Mouse (Mus musculus): Measurements from ENCODE around the gene Spata2l. TPM values are rescaled to one million over a fixed set of nuclear protein-coding genes. Genes with fewer than 3 reads are reported as not detected.
A peak's percentile ranks its signal among the peaks of the same experiment; 100 is the strongest.
"Not testable (repeated sequence)": the region's sequence is repeated elsewhere in the genome, so short reads cannot be mapped to it uniquely, and the experiment has no call there.

The Spata2l gene
- polyA plus RNA-seq, 1 experiment from 2014 or later: 5.0 TPM

GRCm38 (mm10) chr8:123224278-123225266 is 11.5 kb downstream of the Spata2l start, which contains the start of gene Cdk10:
TSS of gene Cdk10 (plus strand) at chr8:123224842.
- Histone ChIP-seq H3K4me1 (peaks cover 13% of the 10 kb centered on the region), H3K27me3 (replicated peaks) (no peaks in the 10 kb centered on the region), H3K4me2 (peak within 1 kb of the TSS; percentile 87), H3K27ac (peak within 1 kb of the TSS; percentile 89), H3K9ac (peak within 1 kb of the TSS; percentile 67), H3K36me3 (0 out of 2 replicates have a peak, but pooled peaks cover 14% of the 10 kb centered on the region), H3K4me3 (replicated peaks) (peak within 1 kb of the TSS; percentile 75), H3K9me3 (no peaks in the 10 kb centered on the region)
- peak; percentile 84 for ATAC-seq (ENCODE audit: insufficient read depth, low FRiP score, low read depth)
- 2% methylated on average over 59 of the region's 59 CpGs for WGBS

- ATAC-seq (ENCODE audit: insufficient read depth, low FRiP score, low read depth): no peak
- peaks cover 13% of the 10 kb centered on the region for H3K4me1 ChIP-seq
- 62% methylated on average over 1 of the region's 1 CpGs for WGBS
- H3K9me3 ChIP-seq: no peaks in the 10 kb centered on the region
- no peaks in the 10 kb centered on the region for H3K36me3 ChIP-seq
- no peak overlapping the region for H3K27ac ChIP-seq
- no peak overlapping the region for H3K4me2 ChIP-seq
- no peaks in the 10 kb centered on the region for H3K27me3 ChIP-seq (replicated peaks)
- H3K4me3 ChIP-seq (replicated peaks): no peak overlapping the region
- H3K9ac ChIP-seq: no peak overlapping the region
Observed at GRCm38 (mm10) chr8:123220917-123221316, 15.1 kb downstream of the Spata2l start.

- H3K4me3 ChIP-seq (replicated peaks): no peak overlapping the region
- H3K27me3 ChIP-seq (replicated peaks): no peaks in the 10 kb centered on the region
- H3K4me1 ChIP-seq: peaks cover 13% of the 10 kb centered on the region
- no peak overlapping the region for H3K9ac ChIP-seq
- 87% methylated on average over 3 of the region's 3 CpGs for WGBS
- ATAC-seq (ENCODE audit: insufficient read depth, low FRiP score, low read depth): no peak
- H3K9me3 ChIP-seq: no peaks in the 10 kb centered on the region
- no peaks in the 10 kb centered on the region for H3K36me3 ChIP-seq
- H3K4me2 ChIP-seq: no peak overlapping the region
- no peak overlapping the region for H3K27ac ChIP-seq
Observed at GRCm38 (mm10) chr8:123215430-123215829, 20.6 kb downstream of the Spata2l start.

GRCm38 (mm10) chr8:123213118-123213772 is 22.8 kb downstream of the Spata2l start:
- H3K4me2 ChIP-seq: peak overlapping the region; percentile 81
- peak overlapping the region; percentile 27; the same call in 1 of the 2 replicates for H3K9ac ChIP-seq
- peaks cover 17% of the 10 kb centered on the region; the same call in 1 of the 2 replicates for H3K36me3 ChIP-seq
- ATAC-seq (ENCODE audit: insufficient read depth, low FRiP score, low read depth): no peak; the same call in none of the 2 replicates
- no peaks in the 10 kb centered on the region for H3K27me3 ChIP-seq (replicated peaks)
- no peaks in the 10 kb centered on the region for H3K9me3 ChIP-seq
- peaks cover 13% of the 10 kb centered on the region for H3K4me1 ChIP-seq
- peak overlapping the region; percentile 98 for H3K4me3 ChIP-seq (replicated peaks)
- H3K27ac ChIP-seq: 0 out of 2 replicates have a peak overlapping the region, but pooled peaks have one; percentile 21
- 11% methylated on average over 22 of the region's 22 CpGs for WGBS

- Histone ChIP-seq H3K4me2 (peak within 1 kb of the TSS; percentile 81), H3K9me3 (no peaks in the 10 kb centered on the region), H3K9ac (peak within 1 kb of the TSS; percentile 100), H3K27me3 (replicated peaks) (no peaks in the 10 kb centered on the region), H3K4me1 (peaks cover 13% of the 10 kb centered on the region), H3K4me3 (replicated peaks) (peak within 1 kb of the TSS; percentile 98), H3K27ac (peak within 1 kb of the TSS; percentile 58; the same call in 1 of the 2 replicates), H3K36me3 (peaks cover 24% of the 10 kb centered on the region)
- WGBS: 2% methylated on average over 70 of the region's 76 CpGs
- peak; percentile 94 for ATAC-seq (ENCODE audit: insufficient read depth, low FRiP score, low read depth)
Observed at GRCm38 (mm10) chr8:123212321-123213117, 23.5 kb downstream of the Spata2l start, which contains the start of the genes Chmp1a and Spata33. TSS of gene Chmp1a (minus strand) at chr8:123212763. TSS of gene Spata33 (plus strand) at chr8:123212832.

- no peaks in the 10 kb centered on the region for H3K9me3 ChIP-seq
- peak overlapping the region; percentile 81 for H3K4me2 ChIP-seq
- peak overlapping the region; percentile 100 for H3K9ac ChIP-seq
- ATAC-seq (ENCODE audit: insufficient read depth, low FRiP score, low read depth): no peak
- H3K27me3 ChIP-seq (replicated peaks): no peaks in the 10 kb centered on the region
- 35% methylated on average over 10 of the region's 10 CpGs for WGBS
- peak overlapping the region; percentile 98 for H3K4me3 ChIP-seq (replicated peaks)
- 0 out of 2 replicates have a peak overlapping the region, but pooled peaks have one; percentile 58 for H3K27ac ChIP-seq
- peaks cover 30% of the 10 kb centered on the region for H3K36me3 ChIP-seq
- H3K4me1 ChIP-seq: peaks cover 13% of the 10 kb centered on the region
Observed at GRCm38 (mm10) chr8:123211876-123212275, 24.2 kb downstream of the Spata2l start.

GRCm38 (mm10) chr8:123203571-123203970 is 32.5 kb downstream of the Spata2l start:
- no peak overlapping the region for H3K4me2 ChIP-seq
- peaks cover 30% of the 10 kb centered on the region for H3K36me3 ChIP-seq
- H3K9me3 ChIP-seq: no peaks in the 10 kb centered on the region
- no peaks in the 10 kb centered on the region for H3K27me3 ChIP-seq (replicated peaks)
- ATAC-seq (ENCODE audit: insufficient read depth, low FRiP score, low read depth): no peak
- H3K27ac ChIP-seq: no peak overlapping the region
- WGBS: 78% methylated on average over 3 of the region's 3 CpGs
- no peaks in the 10 kb centered on the region for H3K4me1 ChIP-seq
- no peak overlapping the region for H3K9ac ChIP-seq
- H3K4me3 ChIP-seq (replicated peaks): no peak overlapping the region

- 25% methylated on average over 5 of the region's 5 CpGs for WGBS
- Histone ChIP-seq H3K9me3 (no peaks in the 10 kb centered on the region), H3K4me3 (replicated peaks) (no peak overlapping the region), H3K27ac (no peak overlapping the region), H3K9ac (no peak overlapping the region), H3K36me3 (peaks cover 18% of the 10 kb centered on the region), H3K4me1 (no peaks in the 10 kb centered on the region), H3K27me3 (replicated peaks) (no peaks in the 10 kb centered on the region), H3K4me2 (no peak overlapping the region)
- ATAC-seq (ENCODE audit: insufficient read depth, low FRiP score, low read depth): no peak
Observed at GRCm38 (mm10) chr8:123202288-123202687, 33.7 kb downstream of the Spata2l start.

GRCm38 (mm10) chr8:123199864-123200263 is 36.2 kb downstream of the Spata2l start:
- H3K27me3 ChIP-seq (replicated peaks): no peaks in the 10 kb centered on the region
- H3K9ac ChIP-seq: no peak overlapping the region
- H3K4me1 ChIP-seq: no peaks in the 10 kb centered on the region
- H3K9me3 ChIP-seq: no peaks in the 10 kb centered on the region
- no peak for ATAC-seq (ENCODE audit: insufficient read depth, low FRiP score, low read depth)
- 55% methylated on average over 14 of the region's 14 CpGs for WGBS
- H3K36me3 ChIP-seq: no peaks in the 10 kb centered on the region
- no peak overlapping the region for H3K27ac ChIP-seq
- no peak overlapping the region for H3K4me3 ChIP-seq (replicated peaks)
- H3K4me2 ChIP-seq: no peak overlapping the region

- not testable (repeated sequence) for H3K9ac ChIP-seq; H3K36me3 ChIP-seq; H3K9me3 ChIP-seq; H3K4me3 ChIP-seq (replicated peaks); H3K4me2 ChIP-seq; ATAC-seq (ENCODE audit: insufficient read depth, low FRiP score, low read depth); H3K4me1 ChIP-seq; H3K27ac ChIP-seq; H3K27me3 ChIP-seq (replicated peaks)
- 74% methylated on average over 5 of the region's 5 CpGs for WGBS
Observed at GRCm38 (mm10) chr8:123197016-123197415, 39.0 kb downstream of the Spata2l start.

GRCm38 (mm10) chr8:123193771-123194170 is 42.3 kb downstream of the Spata2l start:
- ATAC-seq (ENCODE audit: insufficient read depth, low FRiP score, low read depth): no peak
- H3K9ac ChIP-seq: no peak overlapping the region
- H3K4me2 ChIP-seq: no peak overlapping the region
- no peak overlapping the region for H3K4me3 ChIP-seq (replicated peaks)
- no peaks in the 10 kb centered on the region for H3K27me3 ChIP-seq (replicated peaks)
- no peak overlapping the region for H3K27ac ChIP-seq
- WGBS: 90% methylated on average over 9 of the region's 9 CpGs
- H3K4me1 ChIP-seq: peaks cover 13% of the 10 kb centered on the region; the same call in 1 of the 2 replicates
- no peaks in the 10 kb centered on the region for H3K36me3 ChIP-seq
- H3K9me3 ChIP-seq: no peaks in the 10 kb centered on the region
